Mouse (Mus musculus): ENCODE data around the gene Vmn1r203.
A peak's percentile ranks its signal among the peaks of the same experiment; 100 is the strongest.
"Not testable (repeated sequence)": the region's sequence is repeated elsewhere in the genome, so short reads cannot be mapped to it uniquely, and the experiment has no call there.

Gene Vmn1r203

GRCm38 (mm10) chr13:22517814-22518213, at the start of gene Vmn1r203:
TSS of gene Vmn1r203 (plus strand) at chr13:22518114.
- DNase-seq (ENCODE audit: low read depth, low spot score) = no peak

GRCm38 (mm10) chr13:22471623-22472022, 46.3 kb upstream of the Vmn1r203 start, which contains the start of gene Vmn1r201:
TSS of gene Vmn1r201 (plus strand) at chr13:22471923.
- DNase-seq (ENCODE audit: low read depth, low spot score) = no peak

- DNase-seq (ENCODE audit: low read depth, low spot score) = no peak
These were observed 15.5 kb upstream of the Vmn1r203 start for GRCm38 (mm10) chr13:22502431-22502830.

- DNase-seq (ENCODE audit: low read depth, low spot score) = no peak
These were observed 12.6 kb upstream of the Vmn1r203 start, which contains the start of gene Vmn1r202 for GRCm38 (mm10) chr13:22505281-22505680. TSS of gene Vmn1r202 (minus strand) at chr13:22505381.

- not testable (repeated sequence) for DNase-seq (ENCODE audit: low read depth, low spot score)
These were observed 35.0 kb downstream of the Vmn1r203 start, which contains the start of gene Vmn1r204 for GRCm38 (mm10) chr13:22552898-22553297. TSS of gene Vmn1r204 (plus strand) at chr13:22553198.

- peak; percentile 53 for DNase-seq (ENCODE audit: low read depth, low spot score)
These were observed 57.0 kb downstream of the Vmn1r203 start for GRCm38 (mm10) chr13:22574911-22575310.
